Mouse (Mus musculus): ENCODE data around the gene Was.

DNA sequence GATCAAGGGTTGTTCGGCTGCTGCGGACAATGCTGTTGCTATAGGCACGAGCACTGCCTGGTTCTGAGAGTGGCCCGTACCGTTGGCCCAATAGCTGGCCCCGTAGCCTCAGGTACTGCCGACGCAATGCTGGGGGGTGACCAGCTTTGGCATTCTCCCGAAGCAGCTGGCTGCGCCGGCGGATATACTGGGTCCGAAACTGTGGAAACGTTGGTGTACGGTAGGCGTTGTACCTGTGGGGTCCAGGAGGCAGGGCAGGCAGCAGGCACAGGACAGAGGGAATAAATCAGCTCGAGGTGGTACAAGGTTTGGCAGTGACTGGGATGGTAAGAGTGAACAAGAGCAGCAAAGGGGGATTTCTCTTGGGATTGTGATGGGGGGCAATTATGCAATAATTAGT is 41.1 kb upstream of the Was start:
- TF ChIP-seq CTCF (IDR thresholded peaks at IDR 0.05; ENCODE audit: extremely low read depth, insufficient read length, insufficient replicate concordance, low read depth, low read length) (no peak), POLR2A (IDR thresholded peaks at IDR 0.05; ENCODE audit: low read depth, low read length) (no peak)
